15 mouse cellular contexts compared by ENCODE assay signal in genomic region chr9:49734348-49735007, GRCm38 (mm10).
"Had no signal": no experiment of that assay in that cellular context is flagged by ENCODE, and none has a peak within 500 bp of the region (broad histone marks: within the 10 kb centered on the region; RNA-seq: fewer than 3 reads in every experiment).

No protein-coding gene starts in this region.

- H3K36me3 ChIP-seq: intestine, embryonic 15.5 days; kidney, embryonic 15.5 days; limb, embryonic 13.5 days; neural tube, embryonic 15.5 days had no signal

- DNase-seq: kidney, adult 18-20 months; kidney, postnatal 14 days; left cerebral cortex, postnatal 4 days; lung, adult 18-20 months; lung, postnatal 4 days; right cerebral cortex, postnatal 4 days; spleen, adult 18-20 months; thymus, adult 18-20 months; thymus, postnatal 14 days had no signal

- H3K4me3 ChIP-seq: intestine, embryonic 15.5 days; kidney, embryonic 15.5 days; limb, embryonic 13.5 days; myocyte; neural tube, embryonic 15.5 days had no signal

- H3K27ac ChIP-seq: intestine, embryonic 15.5 days; kidney, embryonic 15.5 days; limb, embryonic 13.5 days; liver, embryonic 14.5 days; neural tube, embryonic 15.5 days had no signal

- H3K9me3 ChIP-seq: intestine, embryonic 15.5 days; kidney, embryonic 15.5 days; limb, embryonic 13.5 days; neural tube, embryonic 15.5 days had no signal

- H3K4me1 ChIP-seq: intestine, embryonic 15.5 days had no signal

- H3K27me3 ChIP-seq: intestine, embryonic 15.5 days; kidney, embryonic 15.5 days; limb, embryonic 13.5 days; neural tube, embryonic 15.5 days had no signal

- ATAC-seq: intestine, embryonic 15.5 days had no signal
